Mouse (Mus musculus) cerebellum, adult 11-12 months (tissue): ENCODE measurements around the gene Txnip.

ENCODE experiments used
- DNase-seq: peaks from one replicate; pipeline ENCODE4 v3.0.0; 2022

Txnip gene

DNA sequence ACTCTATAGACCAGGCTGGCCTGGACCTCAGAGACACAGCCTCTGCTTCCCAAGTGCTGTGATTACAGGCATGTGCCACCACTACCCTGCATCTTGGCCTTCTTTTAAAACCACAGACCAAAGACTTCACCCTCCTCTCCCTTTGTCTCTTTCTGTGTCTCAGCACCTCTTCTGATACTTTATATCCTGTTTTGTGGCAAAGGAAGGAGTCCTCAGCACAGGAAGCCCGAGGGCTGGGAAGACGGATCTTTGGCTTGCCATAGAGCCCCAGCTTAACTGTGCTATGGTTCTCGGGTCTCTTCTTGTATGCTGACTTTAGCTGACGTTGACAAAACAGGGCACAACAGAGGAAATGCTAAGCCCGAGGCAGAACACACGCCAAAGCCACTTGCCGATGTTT lies 12.9 kb downstream of the Txnip start:
- DNase-seq = no peak

DNA sequence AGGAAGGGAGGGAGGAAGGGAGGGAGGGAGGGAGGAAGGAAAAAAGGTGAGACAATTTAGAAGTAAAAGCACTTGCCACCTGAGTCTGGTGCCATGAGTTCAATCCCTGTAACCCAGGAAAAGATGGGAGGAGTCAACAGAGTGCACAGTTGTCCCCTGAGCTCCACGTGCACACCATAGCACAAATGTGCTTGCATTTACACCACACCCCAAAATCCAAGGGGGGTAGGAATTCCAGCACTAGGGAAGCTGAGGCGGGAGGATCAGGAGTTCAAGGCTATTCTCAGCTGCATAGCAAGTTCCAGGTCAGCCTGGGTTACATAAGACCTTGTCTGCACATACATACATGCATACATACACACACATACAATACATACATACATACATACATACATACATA lies 13.6 kb downstream of the Txnip start:
- DNase-seq = no peak

DNA sequence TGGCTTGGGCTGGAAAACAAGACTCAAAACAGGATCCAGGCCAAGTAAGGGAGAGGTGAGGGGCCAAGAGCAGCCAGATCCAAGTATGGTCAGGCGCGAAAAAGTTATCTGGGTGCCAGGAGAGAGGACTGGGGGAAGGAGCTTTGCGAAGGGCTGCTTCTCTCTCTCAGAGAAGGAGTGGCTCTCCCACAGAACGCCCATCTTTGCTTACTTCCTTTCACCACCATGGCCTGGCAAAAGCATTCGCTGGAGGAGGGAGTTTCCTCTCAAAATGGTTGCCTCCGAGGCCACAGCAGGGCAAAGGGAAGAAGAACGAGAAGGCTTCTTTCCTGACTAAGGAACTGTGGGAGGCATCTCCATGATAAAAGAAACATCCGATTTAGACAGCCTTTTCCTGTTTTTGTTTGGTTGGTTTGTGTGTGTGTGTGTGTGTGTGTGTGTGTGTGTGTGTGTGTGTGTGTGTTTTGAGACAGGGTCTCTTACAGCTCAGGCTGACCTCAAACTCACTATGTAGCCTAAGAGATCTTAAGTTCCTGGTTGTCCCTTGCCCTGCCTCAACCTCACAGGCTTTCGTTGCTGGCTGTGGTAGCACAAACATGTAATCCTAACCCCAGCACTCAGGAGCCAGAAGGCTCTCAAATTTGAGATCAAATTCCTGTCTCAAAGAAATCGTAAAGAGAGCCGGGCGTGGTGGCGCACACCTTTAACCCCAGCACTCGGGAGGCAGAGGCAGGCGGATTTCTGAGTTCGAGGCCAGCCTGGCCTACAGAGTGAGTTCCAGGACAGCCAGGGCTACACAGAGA lies 14.3 kb downstream of the Txnip start:
- no peak for DNase-seq

DNA sequence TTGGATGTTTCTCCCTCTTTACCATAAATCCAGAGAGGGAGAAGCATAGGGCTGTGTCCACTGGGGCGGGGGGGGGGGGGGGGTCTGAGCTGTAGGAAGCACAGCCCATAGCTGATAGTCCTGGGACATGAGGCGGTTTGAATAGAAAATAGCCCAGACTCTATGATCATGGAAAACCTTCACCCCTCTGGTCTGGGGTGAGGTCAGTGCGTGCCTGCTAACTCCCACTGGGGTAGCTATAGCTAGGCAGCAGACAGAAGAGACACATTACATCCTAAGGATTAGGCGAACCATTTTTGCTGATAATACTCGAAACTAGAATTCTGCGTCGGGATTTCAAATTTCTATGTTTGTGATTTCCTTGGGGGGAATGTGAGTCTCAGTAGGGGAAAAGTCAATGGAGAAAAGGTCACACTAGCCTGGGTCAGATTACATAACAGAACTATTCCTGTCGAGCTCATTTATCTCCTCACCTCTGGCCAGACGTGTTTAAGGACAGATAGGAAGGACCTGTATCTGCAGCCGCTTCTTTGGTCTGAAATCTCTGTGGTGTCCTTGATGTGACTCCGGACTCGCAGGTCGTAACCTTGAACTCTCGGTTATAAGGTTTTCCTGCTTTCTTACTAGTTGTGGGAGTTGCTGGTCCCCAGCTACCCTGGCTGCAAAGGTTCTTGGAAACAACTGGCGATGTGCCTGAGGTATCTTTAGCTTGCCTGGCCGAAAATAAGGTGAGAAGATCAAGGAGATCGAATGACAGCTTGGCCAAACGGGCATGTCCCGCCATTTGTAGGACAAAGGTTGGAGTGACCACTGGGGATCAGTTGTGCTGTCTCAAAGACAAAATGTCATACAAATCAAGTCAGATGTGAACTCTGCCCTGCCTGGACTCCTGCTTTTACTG lies 16.1 kb downstream of the Txnip start:
- DNase-seq = no peak

DNA sequence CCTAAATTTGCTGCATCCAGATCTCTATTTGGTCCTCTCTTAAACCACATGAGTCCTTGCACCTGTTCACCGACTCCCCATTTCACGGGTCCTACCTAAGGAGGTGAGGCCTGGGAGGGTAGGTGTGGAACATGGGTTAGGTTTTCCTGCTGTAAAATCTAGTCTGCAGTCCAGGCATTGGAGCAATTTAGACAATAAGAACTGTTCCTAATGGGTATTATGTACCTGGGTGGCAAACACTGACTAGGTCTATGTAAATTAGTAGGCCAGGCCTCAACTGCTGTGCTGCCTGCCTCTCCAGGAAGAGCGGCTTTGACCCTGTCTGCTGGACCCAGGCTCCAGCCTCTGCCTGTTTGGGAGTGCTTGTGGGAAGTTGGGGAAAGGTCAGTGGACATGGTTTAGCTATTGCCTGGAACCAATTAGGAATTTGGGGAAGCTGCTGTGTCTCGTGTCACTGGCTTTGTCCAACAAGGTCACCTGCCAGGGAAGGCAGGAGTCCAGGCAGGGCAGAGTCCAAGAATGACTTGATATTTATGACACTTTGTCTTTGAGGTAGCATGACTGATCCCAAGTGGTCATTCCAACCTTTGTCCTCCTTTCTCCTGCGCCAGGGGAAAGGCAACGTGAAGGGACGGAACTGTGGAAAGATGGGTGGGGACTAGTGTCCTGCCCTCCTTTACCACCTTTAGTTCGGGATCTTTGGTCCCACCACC lies 17.7 kb downstream of the Txnip start:
- DNase-seq = no peak

DNA sequence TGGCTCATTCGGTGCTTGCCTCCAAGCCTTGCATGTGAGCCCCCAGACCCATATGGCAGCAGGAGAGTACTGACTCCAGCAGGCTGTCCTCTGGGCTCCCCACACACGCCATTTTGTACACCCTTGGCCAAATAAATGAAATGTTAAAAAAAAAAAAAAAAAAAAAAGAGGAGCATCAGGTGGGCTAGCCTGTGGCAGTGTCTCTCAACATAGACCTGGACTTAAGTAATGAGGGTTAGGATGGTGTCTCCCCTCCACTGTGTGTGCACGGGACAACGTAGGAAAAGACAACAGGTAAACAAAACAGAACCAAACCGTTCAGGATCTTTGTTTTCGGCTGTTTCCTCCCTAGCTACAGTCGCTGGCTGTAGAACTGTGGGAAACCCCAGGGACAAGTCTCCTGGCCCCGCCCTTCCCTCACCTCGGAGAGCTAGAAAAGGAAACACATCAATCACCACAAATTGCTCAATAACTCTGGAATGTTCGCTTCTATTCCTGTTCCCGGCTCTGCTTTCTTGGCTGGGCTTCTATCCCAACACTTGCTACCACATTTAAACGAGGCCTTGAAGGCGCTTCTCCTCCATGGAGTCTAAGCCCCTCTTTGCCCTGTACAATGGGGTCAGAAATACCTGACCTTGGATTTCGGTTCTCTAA lies 18.4 kb downstream of the Txnip start:
- no peak for DNase-seq

DNA sequence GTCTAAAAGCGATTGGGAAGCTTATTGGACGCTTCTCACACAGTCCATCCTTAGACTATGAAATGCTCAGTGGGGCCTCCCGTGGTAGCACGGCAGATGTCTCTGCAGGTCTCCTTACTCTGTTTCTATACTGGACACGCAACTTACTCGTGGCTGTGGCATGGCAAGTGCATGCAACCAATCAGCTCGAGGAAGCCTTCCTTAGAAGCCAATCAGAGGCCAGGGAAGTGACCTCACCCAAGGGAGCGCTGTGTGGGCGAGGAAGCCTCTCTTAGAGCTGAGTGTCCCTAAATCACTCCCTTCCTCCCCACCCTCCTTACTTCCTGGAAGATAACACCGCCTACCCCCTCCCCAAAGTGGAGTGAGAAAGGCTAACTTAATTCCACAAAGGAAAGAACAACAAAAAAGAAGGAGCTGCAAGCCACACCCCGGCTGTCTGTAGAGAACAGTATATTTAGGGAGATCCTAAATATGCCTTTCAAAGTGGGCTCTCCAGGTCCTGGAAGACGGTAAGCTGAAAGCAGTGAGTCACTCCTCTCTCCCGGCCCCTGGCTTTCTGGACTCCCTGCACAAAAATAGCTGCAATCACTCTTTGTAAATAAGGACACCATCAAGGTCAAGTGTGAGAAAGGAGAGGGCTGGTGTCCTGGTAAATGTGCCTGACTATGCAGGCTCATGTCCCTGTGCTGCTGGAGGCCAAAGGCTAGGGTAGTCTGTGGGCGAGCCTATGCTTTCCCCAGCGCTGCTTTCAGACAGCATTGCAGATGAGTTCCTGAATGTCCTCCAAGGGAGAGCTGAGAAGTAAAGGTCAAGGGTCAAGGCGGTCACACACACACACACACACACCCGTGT lies 19.2 kb downstream of the Txnip start, which contains the start of gene Gm16253:
Gene Gm16253, plus strand, starts transcription at position 295 of the 852 bp plus-strand sequence.
- peak; percentile 85 for DNase-seq

DNA sequence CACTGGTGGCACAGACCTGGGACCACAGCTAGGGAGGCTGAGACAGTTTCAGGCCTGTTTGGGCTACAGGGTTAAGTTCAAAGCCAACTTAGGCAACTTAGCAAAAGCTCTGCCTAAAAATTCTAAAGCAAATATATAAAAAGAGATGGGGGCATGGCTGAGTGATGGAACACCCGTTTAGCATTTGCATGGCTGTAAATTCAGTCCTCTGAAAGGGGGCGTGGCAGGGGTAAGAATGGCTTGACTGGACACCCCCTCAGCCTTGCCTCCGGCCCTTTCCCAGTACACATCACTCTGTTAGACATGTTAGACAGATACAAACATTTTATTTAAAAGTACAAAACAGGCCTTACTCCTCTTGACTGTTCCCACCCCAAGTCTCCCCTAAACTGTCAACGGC lies 19.8 kb downstream of the Txnip start:
- DNase-seq = no peak

DNA sequence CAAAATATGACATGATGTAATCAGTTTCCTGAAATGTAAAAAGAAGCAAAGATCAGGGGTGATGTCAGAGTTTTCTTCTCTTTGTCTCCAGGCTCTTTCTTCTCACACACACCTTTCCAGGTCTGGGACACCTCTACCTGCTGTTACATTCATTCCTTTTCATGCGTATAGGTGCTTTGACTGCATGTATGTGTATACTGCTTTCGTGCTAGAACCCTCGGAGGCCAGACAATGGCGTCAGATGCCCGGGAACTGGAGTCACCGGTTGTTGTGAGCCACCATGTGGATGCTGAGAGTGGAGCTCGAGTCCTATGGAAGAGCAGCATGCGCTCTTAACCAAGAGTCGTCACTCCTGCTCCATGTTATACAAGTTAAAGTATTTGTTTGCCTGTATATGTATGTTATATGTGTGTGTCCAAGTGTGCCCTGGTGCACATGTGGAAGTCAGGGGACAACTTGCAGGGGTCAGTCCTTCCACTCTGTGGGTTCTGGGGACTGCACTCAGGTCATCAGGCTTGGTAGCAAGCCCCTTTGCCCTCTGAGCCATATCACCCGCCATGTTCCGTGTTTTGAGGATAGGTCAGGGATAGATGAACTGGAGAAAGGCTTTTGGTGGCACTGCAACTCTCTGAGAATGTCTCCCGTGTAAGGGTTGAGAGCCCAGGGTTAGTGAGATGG lies 20.9 kb downstream of the Txnip start:
- DNase-seq = no peak

DNA sequence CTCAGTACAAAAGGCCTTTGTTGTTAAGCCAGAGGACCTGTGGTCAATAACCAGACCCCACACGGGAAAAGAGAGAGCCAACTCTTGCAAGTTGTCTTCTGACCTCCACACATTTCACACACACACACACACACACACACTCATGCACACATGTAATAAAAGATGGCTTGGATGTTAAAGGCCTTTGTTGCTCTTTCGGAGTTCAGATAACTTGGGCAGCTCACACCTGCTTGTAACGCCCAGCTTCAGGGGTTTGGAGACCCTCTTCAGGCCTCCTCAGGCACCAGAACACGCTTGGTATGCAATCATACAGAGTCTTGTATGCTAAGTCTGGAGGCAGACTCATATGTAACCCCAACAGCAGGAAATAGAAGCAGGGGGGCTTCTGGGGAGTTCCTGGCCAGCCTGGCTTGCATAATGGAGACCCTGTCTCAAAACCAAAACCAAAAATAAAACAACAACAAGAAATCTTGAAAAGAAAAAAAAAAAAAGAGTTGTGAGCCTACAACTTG lies 21.5 kb downstream of the Txnip start:
- DNase-seq = no peak

DNA sequence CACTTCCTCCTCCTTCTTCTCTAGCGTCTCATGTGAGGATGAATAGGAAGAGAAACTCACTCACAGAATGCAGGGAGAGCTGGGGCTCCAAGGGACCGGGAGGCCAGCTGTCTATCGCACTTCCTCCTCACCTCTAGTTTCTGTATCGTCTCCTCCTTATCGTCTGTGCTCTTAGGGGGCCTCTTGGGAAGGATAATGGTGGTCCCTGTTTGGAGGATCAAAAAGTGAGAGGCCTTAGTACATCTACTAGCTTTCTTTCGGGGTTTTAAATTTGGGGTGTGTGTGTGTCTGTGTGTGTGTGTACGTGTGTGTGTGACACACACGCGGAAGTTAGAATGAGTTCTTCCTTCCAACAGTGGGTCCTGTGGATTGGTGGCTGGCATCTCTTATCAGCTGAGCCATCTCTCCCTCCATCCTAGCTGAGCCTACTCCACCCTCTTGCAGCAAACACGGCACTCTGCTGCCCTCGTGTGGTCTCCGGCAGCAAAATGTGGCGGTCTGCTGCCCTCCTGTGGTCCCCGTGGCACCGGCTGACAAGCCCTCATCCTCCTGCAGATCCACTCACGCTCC lies 22.2 kb downstream of the Txnip start:
- peak; percentile 91 for DNase-seq

DNA sequence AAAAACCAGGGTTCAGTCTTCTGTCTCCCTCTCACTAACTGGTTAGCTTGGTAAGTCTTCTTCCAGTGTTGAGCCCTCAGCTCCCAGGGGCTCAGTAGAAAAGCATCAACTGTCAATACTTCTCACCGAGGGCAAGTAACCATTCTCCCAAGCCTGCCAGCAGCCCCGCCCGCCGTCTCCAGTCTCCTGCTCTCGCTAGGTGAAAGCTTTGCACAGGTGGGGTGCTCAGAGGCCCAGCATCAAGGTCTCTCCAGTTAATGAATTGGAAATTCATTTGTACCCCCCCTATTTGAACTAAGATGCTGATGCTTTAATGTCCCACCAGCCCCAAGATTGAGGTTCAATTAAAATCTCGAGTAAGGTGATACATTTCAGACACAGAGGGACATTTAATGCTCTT lies 23.4 kb downstream of the Txnip start:
- no peak for DNase-seq

DNA sequence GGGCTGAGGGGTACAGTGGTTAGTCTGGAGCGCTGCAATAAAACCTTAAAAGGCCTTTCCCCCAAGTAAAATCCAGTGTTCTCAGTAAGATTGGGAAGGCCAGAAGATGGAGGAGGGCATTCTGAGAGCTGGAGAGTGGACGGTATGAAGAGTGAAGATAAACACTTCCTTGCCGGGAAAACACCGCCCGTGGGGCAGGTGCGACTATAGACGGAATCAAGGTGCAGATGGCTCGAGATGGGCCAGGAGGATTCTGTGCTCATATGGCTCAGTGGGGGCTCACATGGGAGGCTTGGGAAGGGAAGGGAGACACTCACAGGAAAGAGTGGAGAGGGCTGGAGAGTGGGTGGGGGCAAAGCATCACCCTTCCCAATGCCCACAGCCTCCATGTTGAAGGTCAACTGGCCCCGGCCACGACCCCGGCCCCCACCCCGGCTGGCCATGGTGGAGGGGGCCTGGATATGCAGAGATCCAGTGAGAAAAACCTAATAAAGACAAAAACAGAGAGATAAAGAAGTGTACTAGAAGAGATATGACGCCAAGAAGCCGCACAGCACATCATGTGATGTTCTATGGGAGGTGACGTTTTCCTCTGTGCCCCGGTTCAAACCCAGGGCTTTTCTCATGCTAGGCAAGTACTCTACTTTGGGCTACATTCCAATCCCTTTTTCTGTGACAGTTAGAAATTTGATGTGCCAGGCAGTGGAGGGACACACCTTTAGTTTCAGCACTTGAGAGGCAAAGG lies 24.2 kb downstream of the Txnip start:
- no peak for DNase-seq

DNA sequence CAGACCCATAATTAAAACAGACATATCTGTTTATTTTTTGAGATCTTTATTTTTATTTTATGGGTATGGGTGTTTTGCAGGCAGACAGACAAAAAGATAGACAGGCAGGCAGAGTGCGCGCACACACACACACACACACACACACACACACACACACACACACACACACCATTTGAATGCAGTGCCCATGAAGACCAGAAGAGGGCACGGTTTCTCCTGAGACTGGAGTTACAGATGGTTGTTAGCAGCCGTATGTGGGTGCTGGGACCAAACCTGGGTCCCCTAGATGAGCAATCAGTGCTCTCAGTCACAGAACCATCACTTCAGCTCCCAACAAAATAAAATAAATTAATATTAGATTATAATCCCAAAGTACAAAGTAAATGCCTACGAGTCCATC lies 25.6 kb downstream of the Txnip start:
- DNase-seq = no peak

DNA sequence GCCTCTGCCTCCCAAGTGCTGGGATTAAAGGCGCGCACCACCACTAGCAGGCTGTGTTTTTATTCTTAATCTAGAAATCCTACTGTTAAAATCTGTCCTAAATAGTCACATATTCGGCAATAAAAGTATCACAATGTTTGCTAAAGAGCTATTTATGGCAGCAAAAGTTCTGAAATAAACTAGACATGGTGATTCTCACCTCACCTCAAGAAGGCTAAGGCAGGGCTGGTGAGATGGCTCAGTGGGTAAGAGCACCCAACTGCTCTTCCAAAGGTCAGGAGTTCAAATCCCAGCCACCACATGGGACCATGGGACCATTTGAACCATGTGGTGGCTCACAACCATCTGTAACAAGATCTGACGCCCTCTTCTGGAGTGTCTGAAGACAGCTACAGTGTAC lies 32.9 kb downstream of the Txnip start:
- DNase-seq = no peak

DNA sequence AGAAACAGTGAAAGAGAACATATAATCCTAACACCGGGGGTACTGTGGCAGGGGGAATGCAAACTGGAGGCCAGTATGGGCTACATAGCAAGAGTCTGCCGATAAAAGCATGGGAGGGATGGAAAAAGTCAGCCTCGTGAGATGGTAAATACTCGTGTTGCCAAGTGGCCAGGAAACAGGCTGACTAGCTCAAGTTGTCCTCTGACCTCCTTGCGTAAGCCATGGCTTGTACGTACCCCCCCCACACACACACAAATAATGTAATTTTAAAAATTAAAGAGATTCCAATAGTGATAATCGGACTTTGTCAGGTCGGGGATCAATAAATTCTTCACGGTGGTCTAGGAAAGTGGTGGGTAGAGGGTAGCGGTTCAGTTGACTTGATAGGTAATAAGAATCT lies 35.6 kb downstream of the Txnip start:
- DNase-seq = peak; percentile 56

DNA sequence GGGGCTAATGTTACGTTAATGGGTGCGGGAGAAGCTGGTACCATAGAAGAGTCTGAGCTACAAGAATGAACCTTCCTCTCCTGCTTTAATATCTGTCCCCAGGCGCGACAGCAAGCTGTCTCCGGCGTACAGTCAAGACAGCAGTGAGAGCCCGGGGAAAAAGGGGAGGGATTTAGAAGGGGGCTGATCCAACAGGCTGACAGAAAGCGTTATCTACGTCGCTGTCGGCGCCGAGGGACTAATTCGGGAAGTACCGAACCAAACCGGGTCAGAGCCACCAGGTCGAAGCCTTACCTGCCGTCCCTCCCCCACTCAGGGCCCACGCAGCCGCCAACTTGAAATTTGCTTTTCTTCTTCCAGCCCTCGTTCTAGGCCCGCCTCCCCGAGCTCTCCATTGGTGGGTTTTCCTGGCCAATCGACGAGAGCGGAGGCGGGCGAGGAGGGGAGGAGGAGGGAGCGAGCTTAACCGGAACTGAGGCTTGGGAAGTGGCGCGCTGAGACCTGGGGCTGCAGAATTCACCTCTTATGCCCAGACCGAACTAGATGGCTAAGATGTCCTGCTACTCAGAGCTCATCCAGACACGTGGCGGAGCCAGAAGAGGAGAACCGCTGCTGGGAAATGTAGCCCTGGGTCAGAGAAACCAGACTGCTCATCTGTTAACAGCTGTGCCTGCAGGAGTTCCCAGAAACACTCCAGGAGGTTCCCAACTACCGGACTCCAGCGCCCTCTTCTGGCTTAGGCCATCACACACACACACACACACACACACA lies 36.2 kb downstream of the Txnip start, which contains the start of gene Polr3gl:
Gene Polr3gl, minus strand, starts transcription at position 392 of the 771 bp plus-strand sequence.
- DNase-seq = peak; percentile 96

DNA sequence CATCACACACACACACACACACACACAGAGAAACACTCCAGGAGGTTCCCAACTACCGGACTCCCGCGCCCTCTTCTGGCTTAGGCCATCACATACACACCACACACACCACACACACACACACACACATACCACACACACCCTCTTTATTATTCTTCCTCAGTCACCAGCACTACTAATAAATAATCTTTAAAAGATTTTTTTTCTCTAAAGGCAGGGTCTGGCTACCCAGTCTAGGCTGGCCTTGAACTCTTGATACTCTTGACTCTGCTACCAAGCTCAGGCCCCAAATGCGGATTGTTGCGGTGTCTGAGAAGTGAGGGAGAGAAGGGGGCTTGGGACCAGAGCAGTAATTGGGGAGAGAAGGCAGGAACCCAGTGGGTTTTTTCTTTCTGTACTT lies 37.1 kb downstream of the Txnip start:
- DNase-seq = no peak

DNA sequence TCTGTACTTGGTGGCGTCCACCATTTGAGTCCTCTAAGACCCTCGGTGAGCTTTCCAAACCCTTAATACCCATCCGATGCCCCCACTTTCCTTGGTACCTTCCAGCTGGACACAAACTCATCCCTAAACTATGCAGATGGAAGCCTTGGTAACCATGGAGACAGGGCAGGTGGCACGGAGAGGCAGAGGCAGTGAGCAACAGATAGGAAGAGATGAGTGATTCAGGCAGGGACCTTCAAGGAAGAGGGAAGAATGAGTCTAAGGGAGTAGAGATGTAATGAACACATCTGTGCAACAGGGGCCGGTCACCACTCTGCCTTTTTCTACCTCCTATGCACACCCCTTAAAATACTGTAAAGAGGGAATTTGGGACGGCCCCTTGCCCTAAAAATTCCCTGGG lies 37.9 kb downstream of the Txnip start:
- peak; percentile 71 for DNase-seq
